Mouse (Mus musculus): ENCODE measurements around the gene Letm1. TPM values are rescaled to one million over a fixed set of nuclear protein-coding genes. Genes with fewer than 3 reads are reported as not detected.

Letm1 gene
- polyA plus RNA-seq, 1 experiment from 2014 or later = 72.4 TPM

- Histone ChIP-seq H3K36me3 (no peaks in the 10 kb centered on the region), H3K27me3 (replicated peaks) (no peaks in the 10 kb centered on the region; the same call in 1 of the 2 replicates), H3K4me1 (peaks cover 26% of the 10 kb centered on the region), H3K9me3 (replicated peaks) (no peaks in the 10 kb centered on the region), H3K27ac (replicated peaks) (peak overlapping the region; percentile 74), H3K4me3 (replicated peaks) (no peak overlapping the region), H3K9ac (replicated peaks) (no peak overlapping the region), H3K4me2 (no peak overlapping the region)
- WGBS = 3% methylated on average over 11 of the region's 11 CpGs
- ATAC-seq (ENCODE audit: low FRiP score) = peak; percentile 82
Measured at GRCm38 (mm10) chr5:33704945-33705611, 77.5 kb downstream of the Letm1 start.

- peak; percentile 36; the same call in 1 of the 2 replicates for ATAC-seq (ENCODE audit: low FRiP score)
- H3K27ac ChIP-seq (replicated peaks) = peak overlapping the region; percentile 74
- WGBS = 17% methylated on average over 8 of the region's 8 CpGs
- no peaks in the 10 kb centered on the region for H3K36me3 ChIP-seq
- H3K4me2 ChIP-seq = no peak overlapping the region
- H3K4me3 ChIP-seq (replicated peaks) = no peak overlapping the region
- no peaks in the 10 kb centered on the region; the same call in 1 of the 2 replicates for H3K27me3 ChIP-seq (replicated peaks)
- H3K9me3 ChIP-seq (replicated peaks) = no peaks in the 10 kb centered on the region
- H3K4me1 ChIP-seq = peaks cover 31% of the 10 kb centered on the region
- no peak overlapping the region for H3K9ac ChIP-seq (replicated peaks)
Measured at GRCm38 (mm10) chr5:33703999-33704398, 78.6 kb downstream of the Letm1 start.

GRCm38 (mm10) chr5:33701832-33702231 is 80.8 kb downstream of the Letm1 start:
- H3K4me2 ChIP-seq = no peak overlapping the region
- H3K9me3 ChIP-seq (replicated peaks) = no peaks in the 10 kb centered on the region
- WGBS = 84% methylated on average over 11 of the region's 11 CpGs
- no peak for ATAC-seq (ENCODE audit: low FRiP score)
- no peaks in the 10 kb centered on the region; the same call in 1 of the 2 replicates for H3K27me3 ChIP-seq (replicated peaks)
- H3K27ac ChIP-seq (replicated peaks) = 0 out of 2 replicates have a peak overlapping the region, but pooled peaks have one; percentile 5
- H3K4me3 ChIP-seq (replicated peaks) = no peak overlapping the region
- H3K4me1 ChIP-seq = peaks cover 46% of the 10 kb centered on the region
- no peaks in the 10 kb centered on the region for H3K36me3 ChIP-seq
- no peak overlapping the region for H3K9ac ChIP-seq (replicated peaks)

- no peak overlapping the region for H3K27ac ChIP-seq (replicated peaks)
- no peaks in the 10 kb centered on the region for H3K36me3 ChIP-seq
- no peak for ATAC-seq (ENCODE audit: low FRiP score)
Measured at GRCm38 (mm10) chr5:33700010-33700409, 82.6 kb downstream of the Letm1 start.

GRCm38 (mm10) chr5:33698669-33699068 is 83.9 kb downstream of the Letm1 start:
- H3K4me1 ChIP-seq = peaks cover 56% of the 10 kb centered on the region
- H3K36me3 ChIP-seq = no peaks in the 10 kb centered on the region
- no peak overlapping the region for H3K4me2 ChIP-seq
- no peaks in the 10 kb centered on the region for H3K9me3 ChIP-seq (replicated peaks)
- no peak overlapping the region for H3K4me3 ChIP-seq (replicated peaks)
- no peak overlapping the region for H3K9ac ChIP-seq (replicated peaks)
- 83% methylated on average over 5 of the region's 5 CpGs for WGBS
- H3K27ac ChIP-seq (replicated peaks) = peak overlapping the region; percentile 56; the same call in 1 of the 2 replicates
- H3K27me3 ChIP-seq (replicated peaks) = peaks cover 18% of the 10 kb centered on the region
- ATAC-seq (ENCODE audit: low FRiP score) = no peak

More at GRCm38 (mm10) chr5:33700010-33700409, 82.6 kb downstream of the Letm1 start:
- no peaks in the 10 kb centered on the region for H3K9me3 ChIP-seq (replicated peaks)
- no peak overlapping the region for H3K4me3 ChIP-seq (replicated peaks)
- peaks cover 55% of the 10 kb centered on the region for H3K4me1 ChIP-seq
- H3K4me2 ChIP-seq = no peak overlapping the region
- H3K27me3 ChIP-seq (replicated peaks) = peaks cover 9% of the 10 kb centered on the region
- no peak overlapping the region for H3K9ac ChIP-seq (replicated peaks)
- WGBS = 62% methylated on average over 13 of the region's 13 CpGs

- H3K9me3 ChIP-seq (replicated peaks) = no peaks in the 10 kb centered on the region
- no peak overlapping the region for H3K9ac ChIP-seq (replicated peaks)
- H3K4me3 ChIP-seq (replicated peaks) = no peak overlapping the region
- 22% methylated on average over 12 of the region's 13 CpGs for WGBS
- H3K27ac ChIP-seq (replicated peaks) = peak overlapping the region; percentile 56
- peak; percentile 42 for ATAC-seq (ENCODE audit: low FRiP score)
- peaks cover 56% of the 10 kb centered on the region for H3K4me1 ChIP-seq
- H3K36me3 ChIP-seq = no peaks in the 10 kb centered on the region
- H3K4me2 ChIP-seq = no peak overlapping the region
- H3K27me3 ChIP-seq (replicated peaks) = peaks cover 22% of the 10 kb centered on the region
Measured at GRCm38 (mm10) chr5:33697947-33698512, 84.6 kb downstream of the Letm1 start.

GRCm38 (mm10) chr5:33697534-33697933 is 85.1 kb downstream of the Letm1 start:
- no peak overlapping the region for H3K9ac ChIP-seq (replicated peaks)
- H3K27me3 ChIP-seq (replicated peaks) = peaks cover 24% of the 10 kb centered on the region
- no peaks in the 10 kb centered on the region for H3K9me3 ChIP-seq (replicated peaks)
- no peak overlapping the region for H3K4me3 ChIP-seq (replicated peaks)
- H3K4me2 ChIP-seq = no peak overlapping the region
- WGBS = 33% methylated on average over 1 of the region's 1 CpGs
- H3K36me3 ChIP-seq = no peaks in the 10 kb centered on the region
- no peak for ATAC-seq (ENCODE audit: low FRiP score)
- peaks cover 59% of the 10 kb centered on the region for H3K4me1 ChIP-seq
- H3K27ac ChIP-seq (replicated peaks) = peak overlapping the region; percentile 52

- Histone ChIP-seq H3K27ac (replicated peaks) (no peak overlapping the region), H3K9me3 (replicated peaks) (no peaks in the 10 kb centered on the region), H3K27me3 (replicated peaks) (peaks cover 28% of the 10 kb centered on the region), H3K4me1 (peaks cover 66% of the 10 kb centered on the region), H3K36me3 (no peaks in the 10 kb centered on the region), H3K4me2 (no peak overlapping the region), H3K9ac (replicated peaks) (no peak overlapping the region), H3K4me3 (replicated peaks) (no peak overlapping the region)
- no peak for ATAC-seq (ENCODE audit: low FRiP score)
- 64% methylated on average over 5 of the region's 5 CpGs for WGBS
Measured at GRCm38 (mm10) chr5:33696430-33696829, 86.2 kb downstream of the Letm1 start.

GRCm38 (mm10) chr5:33695718-33696121 is 86.9 kb downstream of the Letm1 start:
- H3K4me2 ChIP-seq = peak overlapping the region; percentile 83
- H3K4me1 ChIP-seq = peaks cover 65% of the 10 kb centered on the region
- H3K4me3 ChIP-seq (replicated peaks) = peak overlapping the region; percentile 43
- H3K9me3 ChIP-seq (replicated peaks) = no peaks in the 10 kb centered on the region
- no peaks in the 10 kb centered on the region for H3K36me3 ChIP-seq
- H3K9ac ChIP-seq (replicated peaks) = peak overlapping the region; percentile 44
- H3K27ac ChIP-seq (replicated peaks) = peak overlapping the region; percentile 57
- 3% methylated on average over 23 of the region's 24 CpGs for WGBS
- H3K27me3 ChIP-seq (replicated peaks) = peaks cover 28% of the 10 kb centered on the region
- no peak; the same call in 1 of the 2 replicates for ATAC-seq (ENCODE audit: low FRiP score)

- Histone ChIP-seq H3K4me1 (peaks cover 64% of the 10 kb centered on the region), H3K9me3 (replicated peaks) (no peaks in the 10 kb centered on the region), H3K4me3 (replicated peaks) (peak overlapping the region; percentile 43), H3K9ac (replicated peaks) (peak overlapping the region; percentile 44), H3K27ac (replicated peaks) (peak overlapping the region; percentile 57), H3K27me3 (replicated peaks) (peaks cover 28% of the 10 kb centered on the region), H3K4me2 (peak overlapping the region; percentile 83), H3K36me3 (no peaks in the 10 kb centered on the region)
- ATAC-seq (ENCODE audit: low FRiP score) = peak; percentile 52; the same call in 1 of the 2 replicates
- WGBS = 2% methylated on average over 67 of the region's 71 CpGs
Measured at GRCm38 (mm10) chr5:33694848-33695717, 87.5 kb downstream of the Letm1 start.

GRCm38 (mm10) chr5:33694461-33694847 is 88.2 kb downstream of the Letm1 start:
- no peak overlapping the region for H3K9ac ChIP-seq (replicated peaks)

More at GRCm38 (mm10) chr5:33694461-33694847, 88.2 kb downstream of the Letm1 start:
- no peaks in the 10 kb centered on the region for H3K36me3 ChIP-seq
- H3K27ac ChIP-seq (replicated peaks) = peak overlapping the region; percentile 34
- H3K9me3 ChIP-seq (replicated peaks) = no peaks in the 10 kb centered on the region
- 44% methylated on average over 9 of the region's 9 CpGs for WGBS
- H3K4me3 ChIP-seq (replicated peaks) = no peak overlapping the region
- H3K4me1 ChIP-seq = peaks cover 71% of the 10 kb centered on the region
- ATAC-seq (ENCODE audit: low FRiP score) = no peak
- peak overlapping the region; percentile 83; the same call in 1 of the 2 replicates for H3K4me2 ChIP-seq
- H3K27me3 ChIP-seq (replicated peaks) = peaks cover 28% of the 10 kb centered on the region
